Mouse (Mus musculus): ENCODE measurements around the gene Ccdc85c.
A peak's percentile ranks its signal among the peaks of the same experiment; 100 is the strongest.

Ccdc85c gene

GRCm38 (mm10) chr12:108215090-108215489 is 60.1 kb downstream of the Ccdc85c start:
- DNase-seq (ENCODE audit: low read depth): no peak

- no peak for DNase-seq (ENCODE audit: low read depth)
Observed at GRCm38 (mm10) chr12:108213090-108214041, 61.9 kb downstream of the Ccdc85c start.

GRCm38 (mm10) chr12:108212476-108212875 is 62.7 kb downstream of the Ccdc85c start:
- no peak for DNase-seq (ENCODE audit: low read depth)

GRCm38 (mm10) chr12:108212071-108212470 is 63.2 kb downstream of the Ccdc85c start:
- DNase-seq (ENCODE audit: low read depth): no peak

GRCm38 (mm10) chr12:108210623-108211022 is 64.6 kb downstream of the Ccdc85c start:
- no peak for DNase-seq (ENCODE audit: low read depth)

GRCm38 (mm10) chr12:108208726-108209438 is 66.3 kb downstream of the Ccdc85c start:
- peak; percentile 54 for DNase-seq (ENCODE audit: low read depth)

- DNase-seq (ENCODE audit: low read depth): no peak
Observed at GRCm38 (mm10) chr12:108208216-108208615, 67.0 kb downstream of the Ccdc85c start.

- DNase-seq (ENCODE audit: low read depth): peak; percentile 46
Observed at GRCm38 (mm10) chr12:108206641-108207040, 68.6 kb downstream of the Ccdc85c start.

GRCm38 (mm10) chr12:108204978-108205377 is 70.2 kb downstream of the Ccdc85c start:
- DNase-seq (ENCODE audit: low read depth): no peak

- no peak for DNase-seq (ENCODE audit: low read depth)
Observed at GRCm38 (mm10) chr12:108203895-108204294, 71.3 kb downstream of the Ccdc85c start.

- no peak for DNase-seq (ENCODE audit: low read depth)
Observed at GRCm38 (mm10) chr12:108200094-108200493, 75.1 kb downstream of the Ccdc85c start.

GRCm38 (mm10) chr12:108198447-108198846 is 76.8 kb downstream of the Ccdc85c start:
- DNase-seq (ENCODE audit: low read depth): no peak

- no peak for DNase-seq (ENCODE audit: low read depth)
Observed at GRCm38 (mm10) chr12:108195761-108196160, 79.5 kb downstream of the Ccdc85c start.

GRCm38 (mm10) chr12:108193878-108194277 is 81.3 kb downstream of the Ccdc85c start:
- no peak for DNase-seq (ENCODE audit: low read depth)

- DNase-seq (ENCODE audit: low read depth): no peak
Observed at GRCm38 (mm10) chr12:108187541-108188091, 87.6 kb downstream of the Ccdc85c start.

GRCm38 (mm10) chr12:108181716-108182115 is 93.5 kb downstream of the Ccdc85c start:
- no peak for DNase-seq (ENCODE audit: low read depth)

- peak; percentile 95 for DNase-seq (ENCODE audit: low read depth)
Observed at GRCm38 (mm10) chr12:108179321-108180266, 95.6 kb downstream of the Ccdc85c start, which contains the start of gene Ccnk. Gene Ccnk, plus strand, starts transcription at chr12:108179579.

GRCm38 (mm10) chr12:108179246-108179320 is 96.1 kb downstream of the Ccdc85c start, which contains the start of gene Setd3:
Gene Setd3, minus strand, starts transcription at chr12:108179314.
- DNase-seq (ENCODE audit: low read depth): no peak

- DNase-seq (ENCODE audit: low read depth): peak; percentile 37
Observed at GRCm38 (mm10) chr12:108178331-108179245, 96.6 kb downstream of the Ccdc85c start.

GRCm38 (mm10) chr12:108176366-108176765 is 98.9 kb downstream of the Ccdc85c start:
- no peak for DNase-seq (ENCODE audit: low read depth)
